Mouse (Mus musculus): Measurements from ENCODE around the gene Olfr48. TPM values are rescaled to one million over a fixed set of nuclear protein-coding genes. Genes with fewer than 3 reads are reported as not detected.

Gene Olfr48
- not detected in 2 replicates for polyA plus RNA-seq (2012; rRNA removed; ENCODE audit: low replicate concordance)

DNA sequence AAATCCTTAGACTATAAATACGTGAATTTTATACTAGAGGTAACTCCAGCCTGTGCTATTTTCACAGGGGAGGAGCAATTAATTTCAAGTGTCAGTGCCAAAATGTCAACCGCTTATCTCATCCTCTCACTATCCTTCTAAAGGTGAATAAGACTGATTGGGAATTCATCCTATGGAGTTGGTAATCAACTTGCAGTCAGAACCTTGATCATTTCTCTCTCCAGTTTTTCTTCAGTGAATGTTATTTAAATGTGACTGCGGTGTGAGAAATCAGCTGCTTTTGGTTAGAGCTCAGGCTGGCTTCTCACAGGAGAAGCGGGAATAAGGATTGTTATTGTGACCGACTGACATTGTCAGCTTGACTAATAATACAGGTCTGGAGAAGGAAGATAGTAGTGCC, at the start of gene Olfr48:
TSS of gene Olfr48 (minus strand) at position 101 of the 400 bp plus-strand sequence.

GRCm38 (mm10) chr2:89878137-89878536, 30.1 kb upstream of the Olfr48 start, which contains the start of gene Olfr1257:
Olfr1257 (plus strand) TSS chr2:89878437.

GRCm38 (mm10) chr2:89841455-89841854, 6.5 kb downstream of the Olfr48 start, which contains the start of gene Olfr1256:
Olfr1256 (minus strand) TSS chr2:89841555.

GRCm38 (mm10) chr2:89811751-89812150, 36.3 kb downstream of the Olfr48 start, which contains the start of gene Olfr1255:
Olfr1255 (plus strand) TSS chr2:89812051.

GRCm38 (mm10) chr2:89793519-89793918, 54.5 kb downstream of the Olfr48 start, which contains the start of gene Olfr1254:
Olfr1254 (minus strand) TSS chr2:89793619.

Other genes with a start within 250 kb of the Olfr48 start
- not detected in 2 replicates for gene Olfr1247, start 234.1 kb downstream of the Olfr48 start, polyA plus RNA-seq (2012; rRNA removed; ENCODE audit: low replicate concordance)
- not detected in 2 replicates for gene Olfr1248, start 230.0 kb downstream of the Olfr48 start, polyA plus RNA-seq (2012; rRNA removed; ENCODE audit: low replicate concordance)
- not detected in 2 replicates for gene Olfr1249, start 213.2 kb downstream of the Olfr48 start, polyA plus RNA-seq (2012; rRNA removed; ENCODE audit: low replicate concordance)
- not detected in 2 replicates for gene Olfr1250, start 186.7 kb downstream of the Olfr48 start, polyA plus RNA-seq (2012; rRNA removed; ENCODE audit: low replicate concordance)
- not detected in 2 replicates for gene Olfr1251, start 176.3 kb downstream of the Olfr48 start, polyA plus RNA-seq (2012; rRNA removed; ENCODE audit: low replicate concordance)
- not detected in 2 replicates for gene Olfr1252, start 123.2 kb downstream of the Olfr48 start, polyA plus RNA-seq (2012; rRNA removed; ENCODE audit: low replicate concordance)
- gene Olfr1253, start 91.1 kb downstream of the Olfr48 start, polyA plus RNA-seq (2012; rRNA removed; ENCODE audit: low replicate concordance), result not detected in 2 replicates
- not detected in 2 replicates for gene Olfr1254, start 54.6 kb downstream of the Olfr48 start, polyA plus RNA-seq (2012; rRNA removed; ENCODE audit: low replicate concordance)
- gene Olfr1255, start 36.2 kb downstream of the Olfr48 start, polyA plus RNA-seq (2012; rRNA removed; ENCODE audit: low replicate concordance), result not detected in 2 replicates
- gene Olfr1256, start 6.7 kb downstream of the Olfr48 start, polyA plus RNA-seq (2012; rRNA removed; ENCODE audit: low replicate concordance), result not detected in 2 replicates
- gene Olfr1257, start 30.2 kb upstream of the Olfr48 start, polyA plus RNA-seq (2012; rRNA removed; ENCODE audit: low replicate concordance), result not detected in 2 replicates
- not detected in 2 replicates for gene Olfr1258, start 79.1 kb upstream of the Olfr48 start, polyA plus RNA-seq (2012; rRNA removed; ENCODE audit: low replicate concordance)
- gene Olfr1259, start 100.5 kb upstream of the Olfr48 start, polyA plus RNA-seq (2012; rRNA removed; ENCODE audit: low replicate concordance), result not detected in 2 replicates
- not detected in 2 replicates for gene Olfr1260, start 126.1 kb upstream of the Olfr48 start, polyA plus RNA-seq (2012; rRNA removed; ENCODE audit: low replicate concordance)
- not detected in 2 replicates for gene Olfr1261, start 143.0 kb upstream of the Olfr48 start, polyA plus RNA-seq (2012; rRNA removed; ENCODE audit: low replicate concordance)
- not detected in 2 replicates for gene Olfr1262, start 151.9 kb upstream of the Olfr48 start, polyA plus RNA-seq (2012; rRNA removed; ENCODE audit: low replicate concordance)
- gene Olfr1263, start 163.9 kb upstream of the Olfr48 start, polyA plus RNA-seq (2012; rRNA removed; ENCODE audit: low replicate concordance), result not detected in 2 replicates
- gene Olfr1264, start 177.4 kb upstream of the Olfr48 start, polyA plus RNA-seq (2012; rRNA removed; ENCODE audit: low replicate concordance), result not detected in 2 replicates
- gene Olfr1265, start 187.1 kb upstream of the Olfr48 start, polyA plus RNA-seq (2012; rRNA removed; ENCODE audit: low replicate concordance), result not detected in 2 replicates
- not detected in 2 replicates for gene Olfr140, start 215.4 kb upstream of the Olfr48 start, polyA plus RNA-seq (2012; rRNA removed; ENCODE audit: low replicate concordance)

Measured in mammary gland, adult 2 months (tissue).